Mouse (Mus musculus): ENCODE data around the gene Krtap7-1.

Krtap7-1 gene

DNA sequence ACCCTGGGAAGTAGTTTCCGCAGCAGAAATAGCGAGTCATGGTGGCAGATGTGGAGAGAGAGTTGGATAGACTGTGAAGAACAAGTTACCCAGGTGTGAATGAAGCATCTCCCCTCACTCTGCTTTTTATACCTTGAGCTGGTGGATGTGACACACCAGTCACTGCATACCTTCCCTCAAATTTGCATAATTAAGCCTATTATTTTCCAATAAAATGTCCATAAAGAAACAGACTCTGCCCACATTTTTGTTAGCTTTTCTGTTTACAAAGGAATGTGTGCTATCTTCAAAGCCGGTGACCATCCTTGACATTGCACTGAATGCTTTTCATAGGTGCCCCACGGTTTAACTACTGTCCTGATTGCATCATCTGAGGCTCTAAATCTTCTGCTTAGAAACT is at the start of gene Krtap7-1:
Gene Krtap7-1, minus strand, starts transcription at position 101 of the 400 bp plus-strand sequence.
- DNase-seq, result no peak

DNA sequence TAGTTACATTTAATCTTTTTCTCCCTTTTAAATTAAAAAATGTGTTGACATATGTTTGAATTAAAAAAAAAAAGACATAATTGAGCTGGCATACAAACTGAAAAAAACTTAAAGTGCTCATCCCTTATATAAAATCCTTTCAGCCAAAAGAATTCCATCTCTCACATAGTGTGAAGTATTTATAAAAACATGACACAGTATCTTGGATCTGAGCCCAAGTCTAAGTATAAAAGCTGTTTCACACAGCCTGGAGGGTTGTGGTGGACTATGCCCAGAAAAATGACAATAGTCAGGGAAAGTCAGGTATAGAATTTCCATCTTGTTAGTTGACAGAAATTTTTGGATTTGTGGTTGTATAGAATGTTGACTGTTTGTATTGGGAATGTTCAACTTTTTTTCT is 42.2 kb upstream of the Krtap7-1 start:
- no peak for DNase-seq

DNA sequence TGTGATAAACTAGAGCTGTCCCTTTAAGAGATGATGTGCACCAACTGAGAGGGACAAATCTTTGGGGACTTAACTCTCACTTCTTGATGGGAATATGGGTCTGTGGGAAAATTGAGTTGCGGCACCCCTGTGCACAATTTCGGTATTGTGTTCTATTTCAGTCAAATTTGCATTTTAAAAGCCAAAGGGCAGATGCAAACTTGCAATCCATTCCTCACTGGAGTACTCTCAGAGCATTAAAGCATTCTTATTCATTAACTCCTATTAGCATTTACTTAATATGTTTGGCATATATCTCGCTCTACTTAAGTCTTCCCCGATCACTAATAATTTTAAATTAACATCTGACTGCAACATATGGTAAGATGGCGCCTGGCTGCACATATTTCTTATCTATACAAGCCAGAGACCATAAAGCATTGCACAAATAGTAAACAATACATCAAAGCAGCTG is 29.9 kb upstream of the Krtap7-1 start:
- DNase-seq, result no peak

DNA sequence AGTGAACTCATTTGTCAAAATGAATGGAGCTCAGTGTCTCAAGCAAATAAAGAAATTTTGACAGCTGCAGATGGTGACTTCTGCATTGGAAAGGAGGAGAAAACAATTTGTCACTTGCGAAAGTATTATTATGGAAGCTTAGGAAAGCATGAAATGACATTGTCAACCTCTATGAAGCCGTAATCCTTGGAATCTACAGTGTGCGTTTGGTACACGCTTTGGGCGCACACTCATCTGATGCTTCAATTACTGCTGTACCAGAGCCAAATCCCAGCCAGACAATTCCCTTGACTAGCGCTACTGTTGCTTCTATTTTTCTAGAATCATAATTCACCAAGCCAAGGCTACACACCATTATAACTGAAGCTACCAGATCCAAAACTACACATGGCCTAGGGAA is 29.2 kb upstream of the Krtap7-1 start:
- DNase-seq, result peak in 1 of 2 experiments; percentile 22

DNA sequence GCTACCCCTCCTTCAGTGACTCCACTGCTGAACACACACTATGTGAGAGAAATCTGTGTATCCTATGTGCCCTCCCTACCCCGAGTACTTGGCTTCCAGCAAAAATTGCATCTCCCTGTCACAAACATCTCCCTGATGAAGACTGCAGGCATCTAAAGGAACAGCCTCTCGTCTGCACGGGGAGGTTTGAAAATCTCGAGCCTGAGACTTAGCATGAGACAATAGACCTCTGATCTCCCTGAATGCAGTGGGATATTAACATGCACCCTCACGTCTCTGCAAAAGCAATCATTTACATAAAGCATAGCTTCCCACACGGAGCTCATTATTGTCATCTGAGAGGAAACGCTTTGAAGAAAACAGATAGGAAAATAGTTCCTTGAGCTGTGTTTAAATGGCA is 22.4 kb upstream of the Krtap7-1 start:
- DNase-seq, result no peak

DNA sequence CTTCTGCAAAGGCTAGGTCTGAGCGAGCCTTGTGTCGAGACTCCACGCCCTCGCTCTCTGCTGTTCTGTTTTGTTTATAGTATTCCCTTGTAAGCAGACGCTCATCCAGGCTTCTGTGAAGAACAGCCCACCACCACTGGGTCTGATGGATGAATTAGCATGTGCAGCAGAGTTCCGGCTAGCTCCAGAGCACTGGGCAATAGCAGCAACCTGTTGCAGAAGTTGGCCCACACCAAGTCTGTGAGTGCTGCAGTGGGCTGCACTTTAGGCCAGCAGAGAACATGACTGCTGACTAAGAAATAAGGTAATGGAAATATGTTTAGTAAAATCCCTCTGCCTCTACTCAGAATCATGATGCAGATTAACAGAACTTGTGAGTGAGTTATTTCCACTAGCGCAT is 21.7 kb upstream of the Krtap7-1 start:
- DNase-seq, result no peak

DNA sequence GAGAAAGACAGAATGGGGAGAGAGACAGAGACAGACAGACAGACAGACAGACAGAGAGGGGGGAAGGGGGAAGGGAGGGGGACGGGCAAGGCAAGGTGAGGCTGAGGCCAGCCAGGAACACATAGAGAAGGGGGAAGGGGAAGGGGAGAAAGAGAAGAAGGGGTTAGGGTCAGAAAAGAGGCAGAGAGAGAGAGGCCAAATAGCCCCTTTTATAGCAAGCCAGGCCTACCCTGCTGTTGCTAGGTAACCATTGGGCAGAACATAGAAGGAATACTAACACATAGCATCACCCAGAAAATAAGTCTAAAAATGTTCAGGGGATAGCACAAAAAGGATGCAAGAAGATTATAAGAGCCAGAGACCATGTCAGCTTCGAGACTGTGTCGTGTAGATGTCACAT is 20.3 kb upstream of the Krtap7-1 start:
- DNase-seq, result no peak

DNA sequence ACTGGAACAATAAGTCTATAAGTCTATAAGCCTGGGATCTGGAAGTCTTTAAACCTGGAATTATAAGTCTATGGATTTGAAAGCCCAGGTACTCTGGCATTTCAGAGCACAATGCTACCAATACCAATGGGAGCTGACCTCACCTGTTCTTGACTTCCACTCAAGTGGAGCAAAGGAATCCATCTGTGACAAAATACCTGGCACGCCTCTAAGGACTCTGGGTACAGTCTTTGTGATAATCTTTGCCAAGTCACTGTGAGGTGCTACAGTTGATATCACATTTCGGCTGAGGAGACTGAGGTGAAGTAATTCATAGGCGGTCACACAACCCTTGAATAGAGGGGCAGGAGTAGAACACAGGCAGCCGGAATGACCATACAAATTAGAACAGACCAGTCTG is 12.9 kb upstream of the Krtap7-1 start:
- DNase-seq, result no peak

DNA sequence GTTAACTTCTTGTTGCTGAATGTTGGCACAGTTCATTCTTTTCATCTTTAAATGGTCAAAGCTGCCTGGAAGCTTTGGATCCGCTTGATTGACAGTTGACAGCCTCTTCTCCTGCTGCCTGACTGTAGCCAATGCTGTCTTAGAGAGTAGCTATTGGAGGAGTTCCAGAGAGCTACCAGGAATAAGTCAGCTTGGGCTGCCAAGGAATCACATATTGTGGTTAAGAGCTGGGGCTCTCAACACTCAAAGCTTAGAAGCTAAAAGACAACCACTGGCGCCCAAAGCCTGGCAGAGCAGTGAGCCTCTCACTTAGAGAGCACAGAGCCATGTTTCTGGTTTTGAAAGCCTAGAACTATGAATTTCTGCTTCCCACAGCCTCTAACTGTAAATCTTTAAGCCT is 12.4 kb upstream of the Krtap7-1 start:
- peak; percentile 20 to 25 for DNase-seq

DNA sequence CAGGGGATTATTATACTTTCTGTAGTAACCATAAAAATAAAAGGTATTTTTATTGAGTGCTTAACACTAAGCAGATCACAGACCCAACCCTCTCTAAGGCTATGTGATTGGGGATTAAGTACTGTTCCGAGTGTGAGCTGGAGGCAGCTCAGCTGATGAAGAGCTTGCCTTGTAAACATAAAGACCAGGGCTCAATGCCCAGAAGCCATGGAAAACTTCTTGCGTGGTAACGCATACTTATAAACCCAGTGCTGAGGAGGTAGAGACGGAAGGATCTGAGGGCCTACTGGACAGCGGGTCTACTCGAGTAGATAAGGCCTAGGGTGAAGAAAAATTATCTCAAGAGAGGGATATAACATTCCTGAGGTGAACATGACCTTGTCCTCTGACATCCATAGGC is 12.0 kb upstream of the Krtap7-1 start:
- DNase-seq, result no peak

DNA sequence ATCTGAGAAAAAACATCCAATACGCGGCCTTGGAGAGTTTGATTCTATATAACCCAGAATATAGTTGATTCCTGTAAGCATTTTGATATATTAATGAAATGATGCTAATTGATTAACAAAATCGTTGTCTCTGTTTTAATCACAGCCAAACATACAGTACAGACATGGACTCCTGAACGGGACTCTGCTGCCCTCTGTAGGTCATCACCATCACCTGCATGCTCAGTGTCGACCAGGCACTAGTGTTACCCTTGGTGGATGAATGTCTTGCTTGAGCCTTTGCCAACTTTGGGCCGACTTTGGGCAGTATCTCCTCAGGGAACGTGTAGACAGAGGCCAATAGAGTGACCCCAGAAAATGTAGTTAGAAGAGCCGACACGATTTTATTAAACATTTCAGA is 9.5 kb upstream of the Krtap7-1 start:
- DNase-seq, result peak; percentile 63 to 69

DNA sequence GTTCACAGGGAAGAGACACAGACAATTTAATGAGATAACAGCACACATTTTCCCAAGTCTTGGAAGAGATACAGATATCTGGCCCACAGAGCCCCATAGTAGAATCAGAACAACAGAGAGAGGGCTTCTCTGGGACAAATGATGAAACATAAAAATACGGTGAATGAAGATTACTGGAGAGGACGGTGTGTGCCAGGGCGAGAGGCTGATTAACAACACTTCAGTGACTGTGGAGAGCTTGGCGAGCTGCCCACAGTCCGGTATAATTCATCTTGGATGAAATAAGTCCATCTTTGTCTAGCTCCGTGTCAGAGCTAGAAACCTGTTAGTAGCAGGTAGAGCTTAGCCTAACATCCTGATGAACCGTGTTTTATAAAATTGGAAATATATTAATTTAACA is 5.3 kb upstream of the Krtap7-1 start:
- DNase-seq, result peak; percentile 75

DNA sequence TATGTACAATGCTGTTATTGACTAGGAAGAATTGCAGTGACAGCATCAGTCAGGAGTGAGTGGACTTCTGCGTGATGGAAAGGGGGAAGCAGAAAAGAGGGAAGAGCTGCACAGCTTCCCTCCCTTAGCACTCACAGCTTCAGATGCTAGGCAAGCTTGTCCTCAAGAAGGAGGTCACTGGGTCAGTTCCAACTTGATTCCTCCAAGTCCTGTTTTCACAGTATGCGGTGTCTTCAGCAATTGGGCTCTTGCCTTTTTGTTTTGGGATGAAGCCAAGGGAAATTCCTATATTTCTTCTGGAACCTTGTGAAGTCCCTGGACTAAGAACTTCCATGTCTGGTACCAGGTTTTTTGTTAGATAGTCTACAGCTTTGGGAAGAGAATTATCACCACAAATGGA is 4.6 kb downstream of the Krtap7-1 start:
- peak; percentile 55 to 56 for DNase-seq

DNA sequence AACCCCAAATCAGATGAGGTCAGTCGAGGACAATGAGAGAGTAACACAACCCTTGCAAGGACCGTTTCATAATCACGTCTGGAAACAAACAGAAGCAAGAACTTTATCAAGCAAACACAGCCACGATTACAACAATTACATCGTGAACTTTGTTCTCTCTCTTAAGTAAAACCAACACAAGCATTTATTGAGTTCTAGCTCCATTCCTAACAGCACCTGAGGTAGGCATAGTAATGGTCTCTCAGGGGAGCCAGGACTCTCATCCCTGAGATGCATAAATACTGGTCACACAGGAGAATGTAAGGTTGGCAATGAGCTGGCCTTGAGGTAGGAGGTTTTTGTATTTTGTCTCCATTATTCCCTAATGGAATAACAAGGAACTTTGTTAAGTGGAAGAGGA is 6.3 kb downstream of the Krtap7-1 start:
- no peak for DNase-seq

DNA sequence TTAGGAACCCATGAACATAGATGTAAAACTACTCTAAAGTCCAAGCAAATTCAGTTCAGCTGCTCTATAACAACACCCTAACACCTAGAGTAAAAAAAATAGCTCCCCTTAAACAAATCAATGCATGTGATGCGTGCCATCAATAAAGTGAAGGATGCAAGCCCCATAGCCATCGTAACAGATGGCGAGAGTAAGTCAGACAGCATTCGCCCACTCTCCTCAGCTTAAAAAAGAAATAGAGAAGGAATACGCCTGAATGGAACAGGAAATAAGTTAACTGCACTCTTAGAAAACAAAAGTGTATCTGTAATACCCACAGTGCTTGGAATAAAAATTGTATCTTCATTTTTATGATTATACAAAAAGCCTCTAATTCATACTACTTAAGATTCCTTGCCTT is 11.1 kb downstream of the Krtap7-1 start:
- DNase-seq, result no peak

DNA sequence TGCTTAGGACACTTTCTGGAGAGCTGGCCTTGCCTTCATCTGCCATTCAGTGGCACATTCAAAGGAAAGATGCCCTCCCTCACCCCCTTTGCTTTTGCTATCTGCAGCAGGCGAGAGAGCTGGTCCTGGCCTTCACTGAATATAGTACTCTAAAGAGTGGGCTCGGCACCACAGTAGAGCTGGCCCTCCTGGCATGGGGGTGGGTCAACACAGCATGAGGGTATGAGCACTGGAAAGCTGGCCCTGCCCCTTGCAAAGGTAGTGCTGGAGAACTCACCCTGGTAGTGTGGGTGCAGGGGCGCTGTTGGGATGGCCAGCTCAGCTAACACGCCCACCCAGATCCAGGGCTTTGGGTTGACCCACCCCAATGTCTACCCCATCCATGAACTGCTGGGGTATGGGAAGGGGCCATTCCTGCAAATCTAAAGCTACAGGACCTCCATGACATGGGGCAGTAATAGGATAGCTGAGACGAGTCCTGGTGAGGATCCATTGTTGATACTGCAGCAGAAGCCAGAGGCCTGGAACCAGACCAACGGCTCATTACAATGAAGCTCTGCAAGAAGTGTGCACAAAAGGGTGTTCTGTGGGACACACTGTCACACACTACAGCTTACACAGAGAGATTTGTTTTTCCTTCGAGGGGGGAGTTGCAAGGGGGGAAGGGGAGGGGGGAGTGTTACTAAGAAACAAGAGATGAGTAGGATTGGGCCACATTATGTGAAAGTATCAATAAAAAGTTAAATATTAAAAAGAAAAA is 12.5 kb downstream of the Krtap7-1 start:
- DNase-seq, result no peak

DNA sequence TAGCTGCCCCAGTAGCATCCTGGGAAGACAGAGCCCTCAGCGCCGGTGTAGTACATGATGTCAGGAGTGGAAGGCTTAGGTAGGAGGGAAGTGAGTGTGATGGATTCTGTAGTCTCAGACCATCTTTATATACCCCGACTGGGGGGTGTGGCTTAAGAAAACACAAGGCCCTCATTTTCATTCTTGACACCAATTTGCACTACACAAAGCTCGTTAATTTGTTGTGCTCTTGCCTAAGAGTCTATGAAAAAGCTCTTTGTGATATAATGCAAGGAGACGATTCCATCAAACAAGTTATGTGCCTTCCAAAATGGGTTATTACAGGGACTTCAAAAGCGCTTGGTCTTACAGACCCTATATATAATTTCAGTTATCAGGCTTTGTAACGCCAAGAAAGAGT is 20.3 kb downstream of the Krtap7-1 start, which contains the start of gene Krtap8-1:
Gene Krtap8-1, minus strand, starts transcription at position 101 of the 400 bp plus-strand sequence.
- DNase-seq, result no peak

DNA sequence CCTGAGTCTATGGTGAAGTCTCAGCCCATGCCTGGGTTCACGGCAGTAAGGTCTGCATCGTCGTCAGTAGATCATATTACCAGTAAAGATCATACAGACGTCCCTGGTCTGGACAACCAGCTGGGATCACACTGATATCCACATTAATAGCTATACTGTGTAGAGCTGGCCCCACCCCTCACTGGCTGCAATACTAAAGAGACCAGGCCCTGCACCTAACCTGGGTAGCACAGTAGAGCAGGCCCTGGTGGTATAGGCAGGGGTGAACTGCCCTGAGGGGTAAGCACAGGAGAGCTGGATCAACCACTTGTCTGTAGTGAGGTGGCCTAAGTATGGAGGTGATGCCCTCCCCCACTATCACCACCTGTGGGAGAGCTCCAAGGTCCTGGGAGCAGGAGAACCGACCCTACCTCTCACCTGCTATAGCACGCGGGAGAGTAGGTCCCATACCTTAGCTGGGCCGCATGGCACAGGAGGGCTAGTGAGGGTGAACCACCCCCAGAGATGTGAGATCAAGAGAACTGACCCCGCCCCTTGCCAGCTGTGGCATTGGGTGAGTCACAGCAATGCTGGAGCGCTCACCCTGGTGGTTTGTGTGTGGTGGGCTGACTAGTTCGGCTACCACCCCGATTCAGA is 30.3 kb downstream of the Krtap7-1 start:
- no peak for DNase-seq

DNA sequence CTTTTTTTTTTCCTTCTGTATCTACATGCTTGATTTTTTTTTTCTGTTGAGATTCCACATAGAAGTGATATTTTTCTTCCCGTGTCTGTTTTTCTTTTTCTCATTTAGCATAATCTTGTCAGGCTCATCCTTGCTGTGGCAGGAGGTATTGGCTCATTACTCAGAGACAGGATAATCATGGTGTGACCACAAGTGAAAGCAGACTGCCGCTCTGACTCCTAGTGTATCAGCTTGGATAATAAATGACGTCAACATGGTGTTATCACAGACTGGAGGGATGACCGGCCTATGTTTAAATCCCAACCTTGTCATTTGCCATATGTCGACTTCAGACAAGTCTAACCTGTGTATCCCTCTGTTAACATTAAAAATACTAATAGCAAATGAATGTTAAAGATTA is 46.9 kb downstream of the Krtap7-1 start:
- DNase-seq, result no peak

All from cerebellum, postnatal 10 days (tissue).